ENCODE assay signal across 8 mouse cellular contexts in genomic region chr9:62476782-62477487, GRCm38 (mm10). TPM values are rescaled to one million over a fixed set of nuclear protein-coding genes. Genes with fewer than 3 reads are reported as not detected.
DNase-seq lines count a peak whose midpoint lies in the region; ATAC-seq and TF ChIP-seq lines count a peak whose summit lies in the region.

No protein-coding gene starts in this region.

- ATAC-seq in hindbrain, embryonic 13.5 days (ENCODE audit: low FRiP score) = peak; percentile 60; the same call in 1 of the 2 replicates
- no peak for ATAC-seq in activated CD4-positive, CD25-positive, alpha-beta regulatory T cell, adult 4 months

- WGBS in hindbrain, embryonic 13.5 days = 32% methylated on average over 11 of the region's 11 CpGs

- peak; percentile 85 for DNase-seq in MN1 (ENCODE audit: low spot score)
- DNase-seq in cerebellum, postnatal 14 days = peak; percentile 98
- peak; percentile 91 for DNase-seq in gastrocnemius, adult 2 months
- peak; percentile 91 for DNase-seq in layer of hippocampus, postnatal 10 days (ENCODE audit: low spot score in 2 of 2)
- peak; percentile 94 for DNase-seq in lung, postnatal 10 days
- DNase-seq in right cerebral cortex, adult 18-20 months = peak; percentile 90

- H3K9me3 ChIP-seq in hindbrain, embryonic 13.5 days = no peaks in the 10 kb centered on the region

- H3K4me1 ChIP-seq in hindbrain, embryonic 13.5 days (replicated peaks) = peaks cover 39% of the 10 kb centered on the region

- H3K4me3 ChIP-seq in gastrocnemius, adult 2 months = no peak overlapping the region
- H3K4me3 ChIP-seq in hindbrain, embryonic 13.5 days = no peak overlapping the region

- no peak for TF ChIP-seq CTCF in gastrocnemius, adult 2 months (IDR thresholded peaks at IDR 0.05)

- intact Hi-C loops in gastrocnemius, adult 2 months (cut with DNase I) = no loop called here

- peak overlapping the region; percentile 58 for H3K27ac ChIP-seq in gastrocnemius, adult 2 months
- peak overlapping the region; percentile 82 for H3K27ac ChIP-seq in hindbrain, embryonic 13.5 days

- no peak overlapping the region for H3K9ac ChIP-seq in hindbrain, embryonic 13.5 days

- no peak overlapping the region for H3K4me2 ChIP-seq in hindbrain, embryonic 13.5 days

- H3K36me3 ChIP-seq in hindbrain, embryonic 13.5 days = no peaks in the 10 kb centered on the region

- no peaks in the 10 kb centered on the region for H3K27me3 ChIP-seq in hindbrain, embryonic 13.5 days

RNA-seq across cellular contexts. Expression of gene Coro2b, which starts 59.9 kb away (rescaled TPM):
- 1 to 10 TPM; 6.7 to 8.7 TPM for total RNA-seq in gastrocnemius, adult 2 months (2021)
- 34.3 and 39.0 TPM in 2 replicates for polyA plus RNA-seq in hindbrain, embryonic 13.5 days (2015; fragmentation: Nextera tagmentation; extraction: Ambion mirVana)
- total RNA-seq in layer of hippocampus, postnatal 10 days (2021) = 100 to 1,000 TPM; 131 to 136 TPM
- polyA plus RNA-seq in activated CD4-positive, CD25-positive, alpha-beta regulatory T cell, adult 4 months (2017; shearing (Covaris generic)) = 1 to 10 TPM in 1 of 2 experiments, under 1 TPM in 1; 0.45 to 2.5 TPM

Comparison
In these comparisons a context has a peak if more than half of its experiments do, and no peak if none do; other contexts are left out.
1. RNA of gene Coro2b, which starts 59.9 kb away (total RNA-seq): 131 to 136 TPM in layer of hippocampus, postnatal 10 days; 6.7 to 8.7 TPM in gastrocnemius, adult 2 months; every median in the first group is over 10 times any median in the second.
2. Peak in every context shown above with its lines, with median percentiles within 50 percentile points of each other: DNase-seq.